Comparison of ENCODE assay signal across 9 mouse cellular contexts in genomic region chr16:8938516-8938915, GRCm38 (mm10).
DNase-seq lines count a peak whose midpoint lies in the region; ATAC-seq lines count a peak whose summit lies in the region.
"Had no signal": no experiment of that assay in that cellular context is flagged by ENCODE, and none has a peak within 500 bp of the region (broad histone marks: within the 10 kb centered on the region; RNA-seq: fewer than 3 reads in every experiment).

No protein-coding gene starts in this region.

- DNase-seq in midbrain, embryonic 14.5 days = peak; percentile 25
- DNase-seq in cerebellum, adult 11-12 months = peak; percentile 75
- peak; percentile 79 to 80 for DNase-seq in layer of hippocampus, adult 18-20 months (ENCODE audit: low spot score in 2 of 2)
- peak; percentile 80 for DNase-seq in right cerebral cortex, postnatal 14 days
- no peak for DNase-seq in neural tube, embryonic 10.5 days (ENCODE audit: extremely low spot score, low spot score)
- DNase-seq in thymus, postnatal 0 days (ENCODE audit: low spot score) = no peak

- no peaks in the 10 kb centered on the region for H3K9me3 ChIP-seq in midbrain, embryonic 14.5 days (ENCODE audit: control insufficient read depth, low read length)
- H3K9me3 ChIP-seq in midbrain, embryonic 13.5 days = no peaks in the 10 kb centered on the region
- no peaks in the 10 kb centered on the region for H3K9me3 ChIP-seq in midbrain, embryonic 15.5 days

- no peaks in the 10 kb centered on the region for H3K27me3 ChIP-seq in midbrain, embryonic 14.5 days (ENCODE audit: control insufficient read depth, insufficient read depth, low read length)
- no peaks in the 10 kb centered on the region for H3K27me3 ChIP-seq in midbrain, embryonic 13.5 days
- no peaks in the 10 kb centered on the region for H3K27me3 ChIP-seq in midbrain, embryonic 15.5 days (replicated peaks)

- H3K4me3 ChIP-seq in midbrain, embryonic 14.5 days (replicated peaks; ENCODE audit: low read depth, low read length) = no peak overlapping the region
- no peak overlapping the region for H3K4me3 ChIP-seq in midbrain, embryonic 13.5 days (replicated peaks)
- H3K4me3 ChIP-seq in midbrain, embryonic 15.5 days = no peak overlapping the region

- ATAC-seq in midbrain, embryonic 14.5 days (ENCODE audit: low FRiP score, low TSS enrichment) = no peak
- ATAC-seq in midbrain, embryonic 13.5 days = no peak
- ATAC-seq in midbrain, embryonic 15.5 days (replicated peaks) = no peak

- H3K27ac ChIP-seq in midbrain, embryonic 14.5 days (replicated peaks; ENCODE audit: low read depth, low read length) = no peak overlapping the region
- no peak overlapping the region for H3K27ac ChIP-seq in midbrain, embryonic 13.5 days
- no peak overlapping the region for H3K27ac ChIP-seq in midbrain, embryonic 15.5 days
- H3K27ac ChIP-seq: liver, embryonic 14.5 days had no signal

- no peaks in the 10 kb centered on the region for H3K4me1 ChIP-seq in midbrain, embryonic 14.5 days (ENCODE audit: control insufficient read depth, insufficient read depth, low read length)
- H3K4me1 ChIP-seq in midbrain, embryonic 13.5 days (replicated peaks) = peaks cover 3% of the 10 kb centered on the region; the same call in 1 of the 2 replicates
- H3K4me1 ChIP-seq in midbrain, embryonic 15.5 days = no peaks in the 10 kb centered on the region

- no peaks in the 10 kb centered on the region for H3K36me3 ChIP-seq in midbrain, embryonic 14.5 days (ENCODE audit: control insufficient read depth, insufficient read depth, low read length)
- H3K36me3 ChIP-seq in midbrain, embryonic 13.5 days = no peaks in the 10 kb centered on the region
- no peaks in the 10 kb centered on the region for H3K36me3 ChIP-seq in midbrain, embryonic 15.5 days (replicated peaks)

- WGBS in midbrain, embryonic 14.5 days = 44% methylated on average over 5 of the region's 5 CpGs
- WGBS in midbrain, embryonic 13.5 days = 55% methylated on average over 5 of the region's 5 CpGs
- 52% methylated on average over 5 of the region's 5 CpGs for WGBS in midbrain, embryonic 15.5 days

- no peak overlapping the region for H3K9ac ChIP-seq in midbrain, embryonic 14.5 days (replicated peaks; ENCODE audit: low read length)
- H3K9ac ChIP-seq in midbrain, embryonic 13.5 days (replicated peaks) = no peak overlapping the region
- no peak overlapping the region for H3K9ac ChIP-seq in midbrain, embryonic 15.5 days
- H3K9ac ChIP-seq: liver, embryonic 14.5 days had no signal

- H3K4me2 ChIP-seq in midbrain, embryonic 14.5 days (ENCODE audit: low read length) = no peak overlapping the region
- no peak overlapping the region for H3K4me2 ChIP-seq in midbrain, embryonic 13.5 days (replicated peaks)
- H3K4me2 ChIP-seq in midbrain, embryonic 15.5 days = no peak overlapping the region

Comparison
In these comparisons a context has a peak if more than half of its experiments do, and no peak if none do; other contexts are left out.
1. DNase-seq: peak in midbrain, embryonic 14.5 days (single experiment), cerebellum, adult 11-12 months (single experiment), layer of hippocampus, adult 18-20 months (2 of 2) and right cerebral cortex, postnatal 14 days (single experiment); none in neural tube, embryonic 10.5 days (single experiment) and thymus, postnatal 0 days (single experiment).